Mouse (Mus musculus): ENCODE measurements at regions not wholly inside any gene's neighbourhood (a gene's known extent, or its start where the extent isn't known, plus 50 kb on each side); places are given as distances from the start of the nearest gene placed in this dataset.

DNA sequence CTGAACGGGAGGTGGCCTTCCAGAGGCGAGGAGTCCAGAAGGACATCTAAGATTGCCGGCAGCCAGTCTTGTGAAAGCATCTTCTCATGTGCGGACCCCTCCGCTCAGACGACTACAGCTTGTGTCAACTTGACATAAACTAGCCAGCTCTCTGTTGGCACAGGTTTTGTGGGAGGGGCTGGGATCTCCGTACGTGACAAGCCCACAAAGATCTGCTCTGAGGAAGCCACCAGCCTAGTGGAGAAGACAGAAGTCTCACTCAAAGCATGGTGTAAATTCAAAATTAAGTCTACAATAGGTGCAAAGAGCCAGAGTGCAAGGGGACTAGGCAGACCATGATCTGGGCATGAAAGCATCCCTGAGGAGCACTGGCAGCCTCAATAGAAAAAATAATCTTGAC is 128.4 kb upstream of the Slc38a2 start:
- TF ChIP-seq CTCF (conservative IDR thresholded peaks at IDR 0.05 in 1 of 2, IDR thresholded peaks at IDR 0.05 in 1 of 2; ENCODE audit: low read depth in 2 of 2, low read length in 2 of 2), result no peak
- TF ChIP-seq MEF2A (IDR thresholded peaks at IDR 0.05; ENCODE audit: borderline replicate concordance, low read depth, low read length), result no peak
- no peak for TF ChIP-seq UBTF (IDR thresholded peaks at IDR 0.05; ENCODE audit: low read depth, low read length)
- TF ChIP-seq ZNF384 (IDR thresholded peaks at IDR 0.05; ENCODE audit: low read depth, low read length), result no peak
